Mouse (Mus musculus): ENCODE data around the gene Gng12. TPM values are rescaled to one million over a fixed set of nuclear protein-coding genes. Genes with fewer than 3 reads are reported as not detected.
A peak's percentile ranks its signal among the peaks of the same experiment; 100 is the strongest.

Gng12 gene
- polyA plus RNA-seq, 1 experiment from 2014 or later: 166 TPM

GRCm38 (mm10) chr6:67057991-67058696 is 161.9 kb downstream of the Gng12 start:
- Histone ChIP-seq H3K27me3 (ENCODE audit: control insufficient read depth, insufficient read depth, low read length) (no peaks in the 10 kb centered on the region), H3K36me3 (ENCODE audit: control insufficient read depth, insufficient read depth, low read length) (no peaks in the 10 kb centered on the region), H3K4me3 (ENCODE audit: low read depth, low read length) (no peak overlapping the region), H3K27ac (replicated peaks) (no peak overlapping the region), H3K4me1 (replicated peaks; ENCODE audit: control insufficient read depth, insufficient read depth) (no peaks in the 10 kb centered on the region), H3K9ac (ENCODE audit: low read length) (no peak overlapping the region), H3K4me2 (replicated peaks; ENCODE audit: low read depth) (no peak overlapping the region), H3K9me3 (ENCODE audit: control insufficient read depth, low read length) (no peaks in the 10 kb centered on the region)
- DNase-seq (ENCODE audit: low spot score) (no peak), ATAC-seq (ENCODE audit: low FRiP score, low TSS enrichment) (no peak)
- TF ChIP-seq EP300 (optimal IDR thresholded peaks at IDR 0.05) (no peak), CTCF (IDR thresholded peaks at IDR 0.05; ENCODE audit: low read depth) (no peak)
- WGBS: 80% methylated on average over 7 of the region's 7 CpGs

DNA sequence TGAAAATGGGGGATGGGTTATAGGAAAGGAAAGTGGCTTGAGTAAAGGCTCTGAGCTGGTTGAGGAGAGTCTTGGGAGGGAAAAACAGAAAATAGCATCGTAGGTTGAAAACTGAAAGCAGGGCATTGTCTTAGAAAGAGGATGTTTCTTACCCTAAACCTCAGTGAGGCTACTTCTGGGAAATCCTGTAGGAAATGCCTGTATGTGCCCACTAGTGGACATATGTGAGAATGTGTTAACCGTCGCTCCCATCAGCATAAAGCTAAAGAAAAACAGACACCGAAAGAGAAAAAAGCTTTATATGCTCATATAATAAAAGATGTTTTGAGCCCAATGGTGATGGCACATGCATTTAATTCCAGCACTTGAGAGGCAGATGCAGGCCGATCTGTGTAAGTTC is 163.9 kb downstream of the Gng12 start:
- no peaks in the 10 kb centered on the region for H3K9me3 ChIP-seq (ENCODE audit: control insufficient read depth, low read length)
- H3K4me3 ChIP-seq (ENCODE audit: low read depth, low read length): no peak overlapping the region
- TF ChIP-seq CTCF (IDR thresholded peaks at IDR 0.05; ENCODE audit: low read depth) (peak; percentile 54), EP300 (optimal IDR thresholded peaks at IDR 0.05) (no peak)
- H3K4me2 ChIP-seq (replicated peaks; ENCODE audit: low read depth): no peak overlapping the region
- WGBS: 83% methylated on average over 5 of the region's 5 CpGs
- no peaks in the 10 kb centered on the region for H3K4me1 ChIP-seq (replicated peaks; ENCODE audit: control insufficient read depth, insufficient read depth)
- no peaks in the 10 kb centered on the region for H3K36me3 ChIP-seq (ENCODE audit: control insufficient read depth, insufficient read depth, low read length)
- H3K27me3 ChIP-seq (ENCODE audit: control insufficient read depth, insufficient read depth, low read length): no peaks in the 10 kb centered on the region
- ATAC-seq (ENCODE audit: low FRiP score, low TSS enrichment): no peak
- no peak for DNase-seq (ENCODE audit: low spot score)
- no peak overlapping the region for H3K9ac ChIP-seq (ENCODE audit: low read length)
- no peak overlapping the region for H3K27ac ChIP-seq (replicated peaks)

GRCm38 (mm10) chr6:67069219-67069762 is 173.1 kb downstream of the Gng12 start:
- H3K36me3 ChIP-seq (ENCODE audit: control insufficient read depth, insufficient read depth, low read length): no peaks in the 10 kb centered on the region
- H3K27me3 ChIP-seq (ENCODE audit: control insufficient read depth, insufficient read depth, low read length): no peaks in the 10 kb centered on the region
- DNase-seq (ENCODE audit: low spot score) (no peak), ATAC-seq (ENCODE audit: low FRiP score, low TSS enrichment) (no peak)
- no peaks in the 10 kb centered on the region for H3K9me3 ChIP-seq (ENCODE audit: control insufficient read depth, low read length)
- peak overlapping the region; percentile 39 for H3K4me2 ChIP-seq (replicated peaks; ENCODE audit: low read depth)
- TF ChIP-seq CTCF (IDR thresholded peaks at IDR 0.05; ENCODE audit: low read depth) (no peak), EP300 (optimal IDR thresholded peaks at IDR 0.05) (no peak)
- peak overlapping the region; percentile 82 for H3K27ac ChIP-seq (replicated peaks)
- no peak overlapping the region for H3K4me3 ChIP-seq (ENCODE audit: low read depth, low read length)
- H3K9ac ChIP-seq (ENCODE audit: low read length): no peak overlapping the region
- peaks cover 2% of the 10 kb centered on the region; the same call in 1 of the 2 replicates for H3K4me1 ChIP-seq (replicated peaks; ENCODE audit: control insufficient read depth, insufficient read depth)
- 60% methylated on average over 8 of the region's 8 CpGs for WGBS

DNA sequence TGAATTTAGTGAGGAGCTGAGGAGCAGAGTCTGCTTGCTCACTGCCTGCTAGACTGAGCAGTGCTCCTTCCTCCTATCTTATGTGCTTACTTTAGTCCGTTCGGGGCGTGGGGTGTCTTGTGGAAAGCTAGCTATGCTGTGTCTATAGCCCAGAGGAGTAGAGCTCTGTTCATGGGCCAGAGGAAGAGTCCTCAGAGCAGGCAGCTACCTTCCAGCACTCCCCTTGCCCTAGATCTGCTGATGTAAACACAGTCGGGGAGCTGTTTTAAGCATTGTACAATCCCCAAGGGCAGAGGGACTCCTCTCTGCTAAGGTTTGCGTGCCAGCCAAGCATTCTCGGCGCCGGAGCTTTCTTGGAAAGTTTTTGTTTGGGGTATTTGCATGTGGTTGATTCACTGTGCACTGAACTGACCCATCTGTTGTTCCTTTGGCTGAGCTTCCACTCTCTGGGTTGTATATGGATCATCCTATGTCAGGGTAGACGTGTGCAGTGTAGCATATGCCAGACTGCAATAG is 173.7 kb downstream of the Gng12 start:
- Histone ChIP-seq H3K9ac (ENCODE audit: low read length) (no peak overlapping the region), H3K27me3 (ENCODE audit: control insufficient read depth, insufficient read depth, low read length) (no peaks in the 10 kb centered on the region), H3K4me2 (replicated peaks; ENCODE audit: low read depth) (peak overlapping the region; percentile 39), H3K36me3 (ENCODE audit: control insufficient read depth, insufficient read depth, low read length) (no peaks in the 10 kb centered on the region), H3K27ac (replicated peaks) (peak overlapping the region; percentile 82), H3K9me3 (ENCODE audit: control insufficient read depth, low read length) (no peaks in the 10 kb centered on the region), H3K4me1 (replicated peaks; ENCODE audit: control insufficient read depth, insufficient read depth) (peaks cover 2% of the 10 kb centered on the region; the same call in 1 of the 2 replicates), H3K4me3 (ENCODE audit: low read depth, low read length) (no peak overlapping the region)
- DNase-seq (ENCODE audit: low spot score) (no peak), ATAC-seq (ENCODE audit: low FRiP score, low TSS enrichment) (no peak)
- no peak for TF ChIP-seq EP300 (optimal IDR thresholded peaks at IDR 0.05)
- TF ChIP-seq CTCF (IDR thresholded peaks at IDR 0.05; ENCODE audit: low read depth): no peak
- WGBS: 24% methylated on average over 9 of the region's 9 CpGs

Other genes starting within 250 kb of the Gng12 start
- not detected in 2 replicates for gene Vmn1r35, start 210.5 kb upstream of the Gng12 start, polyA plus RNA-seq (2015; fragmentation: Nextera tagmentation; extraction: Ambion mirVana)
- not detected in 2 replicates for gene Vmn1r36, start 177.2 kb upstream of the Gng12 start, polyA plus RNA-seq (2015; fragmentation: Nextera tagmentation; extraction: Ambion mirVana)
- gene Vmn1r37, start 167.0 kb upstream of the Gng12 start, polyA plus RNA-seq (2015; fragmentation: Nextera tagmentation; extraction: Ambion mirVana): not detected in 2 replicates
- gene Vmn1r38, start 113.8 kb upstream of the Gng12 start, polyA plus RNA-seq (2015; fragmentation: Nextera tagmentation; extraction: Ambion mirVana): 0.07 TPM in 1 of 2 replicates, not detected in the other
- gene Vmn1r39, start 85.8 kb upstream of the Gng12 start, polyA plus RNA-seq (2015; fragmentation: Nextera tagmentation; extraction: Ambion mirVana): not detected in 2 replicates
- gene Gadd45a, start 141.1 kb downstream of the Gng12 start, polyA plus RNA-seq (2015; fragmentation: Nextera tagmentation; extraction: Ambion mirVana): 23.0 and 26.2 TPM in 2 replicates

Measured in stomach, postnatal 0 days (tissue).